Mouse (Mus musculus): ENCODE results near the gene Fyb.

Fyb gene

DNA sequence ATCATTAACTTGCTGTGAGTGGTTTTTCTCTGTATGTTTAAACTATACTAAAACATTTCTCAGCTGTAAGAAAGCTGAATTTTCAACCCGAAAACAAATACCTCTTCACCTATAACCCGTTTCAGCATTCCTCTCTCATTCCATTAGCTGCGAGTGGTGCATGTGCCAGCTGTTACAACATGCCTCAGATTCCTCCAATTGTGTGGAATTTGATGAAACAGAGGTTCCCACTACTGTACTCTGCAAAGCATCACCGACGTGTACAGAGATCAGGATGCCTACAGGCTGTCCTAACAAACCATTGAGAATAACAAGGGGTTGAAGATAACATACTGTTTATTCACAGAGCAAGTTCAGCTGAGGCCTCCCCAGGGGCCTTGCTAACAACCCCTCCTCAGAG is 143.4 kb downstream of the Fyb start:
- DNase-seq: no peak

- DNase-seq: no peak
Observed at GRCm38 (mm10) chr15:6668793-6669437, 146.3 kb downstream of the Fyb start.

GRCm38 (mm10) chr15:6678479-6678878 is 155.8 kb downstream of the Fyb start:
- DNase-seq: no peak

GRCm38 (mm10) chr15:6702164-6702563 is 179.5 kb downstream of the Fyb start:
- peak; percentile 31 for DNase-seq

GRCm38 (mm10) chr15:6705351-6705901 is 182.8 kb downstream of the Fyb start:
- no peak for DNase-seq

DNA sequence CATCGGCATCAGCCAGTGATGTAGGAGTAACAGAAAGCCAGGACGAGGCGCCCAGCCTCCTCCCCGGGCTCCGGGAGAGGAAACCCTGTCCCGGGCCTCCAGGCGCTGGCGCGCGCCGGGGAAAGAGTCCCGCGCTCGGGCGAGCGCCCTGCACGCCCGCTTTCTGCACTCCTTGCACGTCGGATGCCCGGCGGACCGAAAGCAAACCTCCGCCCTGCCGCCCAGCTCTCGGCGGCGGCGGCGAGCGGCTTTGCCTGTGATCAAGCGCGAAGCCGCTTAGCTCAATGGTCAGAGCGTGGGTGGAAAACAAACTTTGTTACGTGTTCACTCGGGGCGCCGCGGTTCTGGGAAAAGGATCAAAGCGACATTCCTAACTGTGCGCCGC is 184.9 kb downstream of the Fyb start:
- peak; percentile 62 for DNase-seq

GRCm38 (mm10) chr15:6707936-6708525 is 185.4 kb downstream of the Fyb start, which contains the start of gene Rictor:
Gene Rictor, plus strand, starts transcription at chr15:6708379.
- DNase-seq: peak; percentile 88

- DNase-seq: peak; percentile 48
Observed at GRCm38 (mm10) chr15:6708526-6709441, 186.1 kb downstream of the Fyb start.

DNA sequence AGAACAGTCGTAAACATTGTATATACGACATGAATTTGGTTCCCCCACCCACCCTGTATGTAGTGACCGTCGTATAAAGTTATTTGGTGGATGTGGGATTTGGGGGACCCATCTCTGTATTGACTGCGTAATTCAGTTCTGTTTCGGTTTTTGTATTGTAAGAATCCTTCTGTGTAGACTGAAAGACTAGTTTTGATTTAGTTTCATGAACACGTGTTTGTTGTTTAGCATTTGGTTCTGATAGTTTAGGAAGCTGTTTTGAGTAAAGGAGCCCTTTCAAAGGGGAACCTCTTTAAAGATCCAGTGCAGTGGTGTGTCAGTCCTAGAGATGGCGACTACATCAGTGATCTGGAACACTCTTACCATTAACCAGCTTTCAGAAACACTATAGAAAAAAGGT is 187.0 kb downstream of the Fyb start:
- DNase-seq: no peak

DNA sequence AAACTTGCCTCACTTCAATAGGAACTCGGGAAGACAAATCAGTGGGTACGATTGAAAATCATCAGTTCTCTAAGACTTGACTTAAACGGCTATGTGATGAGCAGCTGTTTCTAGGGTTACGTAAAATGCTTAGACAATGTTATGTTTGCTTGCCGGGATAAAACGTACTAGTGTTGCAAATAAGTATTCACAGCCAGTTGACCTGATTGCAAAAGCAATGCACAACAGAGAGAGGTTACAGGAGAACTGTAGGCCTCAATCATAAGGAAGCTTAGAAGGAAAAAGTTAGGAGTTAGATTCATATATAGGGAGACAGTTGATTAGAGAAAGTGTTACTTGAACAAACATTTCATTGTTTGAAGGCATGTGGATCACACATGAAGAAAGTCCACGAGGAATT is 187.7 kb downstream of the Fyb start:
- no peak for DNase-seq

GRCm38 (mm10) chr15:6711226-6711625 is 188.6 kb downstream of the Fyb start:
- DNase-seq: no peak
